Mouse (Mus musculus): ENCODE data around the gene Hoxc10. TPM values are rescaled to one million over a fixed set of nuclear protein-coding genes. Genes with fewer than 3 reads are reported as not detected.

The Hoxc10 gene
- polyA plus RNA-seq, 1 experiment = 0.28 TPM

- H3K4me1 ChIP-seq (ENCODE audit: control insufficient read depth, insufficient read depth, low read length) = no peaks in the 10 kb centered on the region
- no peak overlapping the region for H3K4me3 ChIP-seq (ENCODE audit: insufficient read depth, low read length)
- no peak for TF ChIP-seq POLR2A (IDR thresholded peaks at IDR 0.05; ENCODE audit: borderline replicate concordance, low read depth, low read length)
- TF ChIP-seq CTCF (IDR thresholded peaks at IDR 0.05; ENCODE audit: low read depth, low read length) = no peak
- no peak overlapping the region for H3K27ac ChIP-seq (ENCODE audit: insufficient read depth, low read depth, low read length)
Measured at GRCm38 (mm10) chr15:102984925-102985324, 18.3 kb downstream of the Hoxc10 start.

GRCm38 (mm10) chr15:102987124-102987833 lies 20.7 kb downstream of the Hoxc10 start:
- H3K4me1 ChIP-seq (ENCODE audit: control insufficient read depth, insufficient read depth, low read length) = no peaks in the 10 kb centered on the region
- no peak overlapping the region for H3K27ac ChIP-seq (ENCODE audit: insufficient read depth, low read depth, low read length)
- TF ChIP-seq CTCF (IDR thresholded peaks at IDR 0.05; ENCODE audit: low read depth, low read length) (peak; percentile 83), POLR2A (IDR thresholded peaks at IDR 0.05; ENCODE audit: borderline replicate concordance, low read depth, low read length) (no peak)
- no peak overlapping the region for H3K4me3 ChIP-seq (ENCODE audit: insufficient read depth, low read length)

- no peak overlapping the region for H3K4me3 ChIP-seq (ENCODE audit: insufficient read depth, low read length)
- TF ChIP-seq CTCF (IDR thresholded peaks at IDR 0.05; ENCODE audit: low read depth, low read length) (no peak), POLR2A (IDR thresholded peaks at IDR 0.05; ENCODE audit: borderline replicate concordance, low read depth, low read length) (no peak)
Measured at GRCm38 (mm10) chr15:102988078-102988477, 21.5 kb downstream of the Hoxc10 start.

GRCm38 (mm10) chr15:102990461-102991397 lies 24.1 kb downstream of the Hoxc10 start, which contains the start of gene Hoxc8:
TSS of gene Hoxc8 (plus strand) at chr15:102990607.
- TF ChIP-seq POLR2A (IDR thresholded peaks at IDR 0.05; ENCODE audit: borderline replicate concordance, low read depth, low read length) (no peak), CTCF (IDR thresholded peaks at IDR 0.05; ENCODE audit: low read depth, low read length) (no peak)
- Histone ChIP-seq H3K4me3 (ENCODE audit: insufficient read depth, low read length) (no peak within 1 kb of the TSS), H3K4me1 (ENCODE audit: control insufficient read depth, insufficient read depth, low read length) (no peaks in the 10 kb centered on the region), H3K27ac (ENCODE audit: insufficient read depth, low read depth, low read length) (no peak within 1 kb of the TSS)

More at GRCm38 (mm10) chr15:102988078-102988477, 21.5 kb downstream of the Hoxc10 start:
- Histone ChIP-seq H3K4me1 (ENCODE audit: control insufficient read depth, insufficient read depth, low read length) (no peaks in the 10 kb centered on the region), H3K27ac (ENCODE audit: insufficient read depth, low read depth, low read length) (no peak overlapping the region)

GRCm38 (mm10) chr15:102991782-102992181 lies 25.2 kb downstream of the Hoxc10 start:
- TF ChIP-seq CTCF (IDR thresholded peaks at IDR 0.05; ENCODE audit: low read depth, low read length) (no peak), POLR2A (IDR thresholded peaks at IDR 0.05; ENCODE audit: borderline replicate concordance, low read depth, low read length) (no peak)
- Histone ChIP-seq H3K4me1 (ENCODE audit: control insufficient read depth, insufficient read depth, low read length) (no peaks in the 10 kb centered on the region), H3K27ac (ENCODE audit: insufficient read depth, low read depth, low read length) (no peak overlapping the region), H3K4me3 (ENCODE audit: insufficient read depth, low read length) (no peak overlapping the region)

GRCm38 (mm10) chr15:102992206-102992605 lies 25.6 kb downstream of the Hoxc10 start:
- Histone ChIP-seq H3K27ac (ENCODE audit: insufficient read depth, low read depth, low read length) (no peak overlapping the region), H3K4me3 (ENCODE audit: insufficient read depth, low read length) (no peak overlapping the region), H3K4me1 (ENCODE audit: control insufficient read depth, insufficient read depth, low read length) (no peaks in the 10 kb centered on the region)
- no peak for TF ChIP-seq CTCF (IDR thresholded peaks at IDR 0.05; ENCODE audit: low read depth, low read length)
- TF ChIP-seq POLR2A (IDR thresholded peaks at IDR 0.05; ENCODE audit: borderline replicate concordance, low read depth, low read length) = no peak

- Histone ChIP-seq H3K27ac (ENCODE audit: insufficient read depth, low read depth, low read length) (no peak overlapping the region), H3K4me3 (ENCODE audit: insufficient read depth, low read length) (no peak overlapping the region)
Measured at GRCm38 (mm10) chr15:102992863-102993262, 26.3 kb downstream of the Hoxc10 start.

GRCm38 (mm10) chr15:102996548-102996947 lies 30.0 kb downstream of the Hoxc10 start:
- Histone ChIP-seq H3K27ac (ENCODE audit: insufficient read depth, low read depth, low read length) (no peak overlapping the region), H3K4me3 (ENCODE audit: insufficient read depth, low read length) (no peak overlapping the region), H3K4me1 (ENCODE audit: control insufficient read depth, insufficient read depth, low read length) (no peaks in the 10 kb centered on the region)
- TF ChIP-seq POLR2A (IDR thresholded peaks at IDR 0.05; ENCODE audit: borderline replicate concordance, low read depth, low read length) = no peak
- no peak for TF ChIP-seq CTCF (IDR thresholded peaks at IDR 0.05; ENCODE audit: low read depth, low read length)

More at GRCm38 (mm10) chr15:102992863-102993262, 26.3 kb downstream of the Hoxc10 start:
- TF ChIP-seq POLR2A (IDR thresholded peaks at IDR 0.05; ENCODE audit: borderline replicate concordance, low read depth, low read length) (no peak), CTCF (IDR thresholded peaks at IDR 0.05; ENCODE audit: low read depth, low read length) (no peak)
- H3K4me1 ChIP-seq (ENCODE audit: control insufficient read depth, insufficient read depth, low read length) = no peaks in the 10 kb centered on the region

- TF ChIP-seq CTCF (IDR thresholded peaks at IDR 0.05; ENCODE audit: low read depth, low read length) (no peak), POLR2A (IDR thresholded peaks at IDR 0.05; ENCODE audit: borderline replicate concordance, low read depth, low read length) (no peak)
- Histone ChIP-seq H3K27ac (ENCODE audit: insufficient read depth, low read depth, low read length) (no peak overlapping the region), H3K4me3 (ENCODE audit: insufficient read depth, low read length) (no peak overlapping the region), H3K4me1 (ENCODE audit: control insufficient read depth, insufficient read depth, low read length) (no peaks in the 10 kb centered on the region)
Measured at GRCm38 (mm10) chr15:102997431-102997830, 30.8 kb downstream of the Hoxc10 start.

Measured in bone marrow macrophage, adult 2 months (primary cell).